Mouse (Mus musculus) kidney, embryonic 14.5 days (tissue): ENCODE results near the gene Cetn2. TPM values are rescaled to one million over a fixed set of nuclear protein-coding genes. Genes with fewer than 3 reads are reported as not detected.

ENCODE experiments used
- ATAC-seq: fragments of 200-750 bp; cut with Nextera tagmentation; 2 replicates; pipeline ENCODE4 v1.8.0; 2017; ENCODE audit warnings: moderate number of reproducible peaks, mild to moderate bottlenecking, moderate TSS enrichment, moderate library complexity; ENCODE audit not compliant: low FRiP score, low TSS enrichment
- H3K27ac ChIP-seq: fragments of 300-500 bp; sonication (generic); 2 replicates; pipeline ENCODE4 v1.5.1; 2014; ENCODE audit warnings: low read depth, mild to moderate bottlenecking, low read length, moderate library complexity, mixed read lengths
- H3K27me3 ChIP-seq: fragments of 300-500 bp; sonication (generic); 2 replicates; pipeline ENCODE4 v1.6.1; 2014; ENCODE audit warnings: mild to moderate bottlenecking, low read length; ENCODE audit not compliant: control insufficient read depth, insufficient read depth
- H3K36me3 ChIP-seq: fragments of 300-500 bp; sonication (generic); 2 replicates; pipeline ENCODE4 v1.6.1; 2014; ENCODE audit warnings: low read length, mixed read lengths; ENCODE audit not compliant: control insufficient read depth, insufficient read depth
- H3K4me1 ChIP-seq: fragments of 300-500 bp; sonication (generic); 2 replicates; pipeline ENCODE4 v1.6.1; 2014; ENCODE audit warnings: low read length, mixed read lengths; ENCODE audit not compliant: control insufficient read depth, insufficient read depth
- H3K4me2 ChIP-seq: fragments of 300-500 bp; sonication (generic); replicated peaks from 2 replicates; pipeline ENCODE4 v1.6.1; 2014; ENCODE audit warnings: low read depth, mild to moderate bottlenecking, low read length
- H3K4me3 ChIP-seq: fragments of 300-500 bp; sonication (generic); 2 replicates; pipeline ENCODE4 v1.5.1; 2014; ENCODE audit warnings: mild to moderate bottlenecking, low read length
- H3K9ac ChIP-seq: fragments of 300-500 bp; sonication (generic); 2 replicates; pipeline ENCODE4 v1.6.1; 2014; ENCODE audit warnings: low read depth, mild to moderate bottlenecking, low read length, moderate library complexity
- H3K9me3 ChIP-seq: fragments of 300-500 bp; sonication (generic); 2 replicates; pipeline ENCODE4 v1.6.1; 2016; ENCODE audit warnings: low read length; ENCODE audit not compliant: control insufficient read depth
- WGBS: fragments of 180-500 bp; shearing (Covaris S2); extraction: QIAGEN DNeasy Blood & Tissue Kit; methylation state at CpG from one replicate; pipeline ENCODE4 v1.1.7; 2014; 5-methylcytosine and 5-hydroxymethylcytosine counted together
- polyA plus RNA-seq: library from polyadenylated mRNA; unstranded; fragments of >200 nt; fragmentation: Nextera tagmentation; extraction: Ambion mirVana; gene quantifications from 2 replicates; pipeline ENCODE4 v1.2.1, GENCODE M21; 2014

The Cetn2 gene
- 112 and 143 TPM in 2 replicates for polyA plus RNA-seq

GRCm38 (mm10) chrX:72917884-72918681 is at the start of gene Cetn2, which contains the start of gene Nsdhl:
TSS of gene Cetn2 (minus strand) at chrX:72918411.
TSS of gene Nsdhl (plus strand) at chrX:72918557.
- peak; percentile 99 for ATAC-seq
- Histone ChIP-seq H3K27me3 (no peaks in the 10 kb centered on the region), H3K36me3 (no peaks in the 10 kb centered on the region), H3K9ac (peak within 1 kb of the TSS; percentile 31), H3K4me2 (peak within 1 kb of the TSS; percentile 51), H3K4me1 (no peaks in the 10 kb centered on the region), H3K4me3 (peak within 1 kb of the TSS; percentile 52), H3K27ac (no peak within 1 kb of the TSS), H3K9me3 (no peaks in the 10 kb centered on the region)
- 28% methylated on average over 41 of the region's 41 CpGs for WGBS

- Histone ChIP-seq H3K27me3 (no peaks in the 10 kb centered on the region), H3K4me2 (no peak overlapping the region), H3K4me1 (no peaks in the 10 kb centered on the region), H3K9me3 (no peaks in the 10 kb centered on the region), H3K27ac (no peak overlapping the region), H3K9ac (no peak overlapping the region), H3K4me3 (no peak overlapping the region), H3K36me3 (no peaks in the 10 kb centered on the region)
- no peak for ATAC-seq
- WGBS: 81% methylated on average over 3 of the region's 3 CpGs
Measured at GRCm38 (mm10) chrX:72962743-72963142, 44.5 kb upstream of the Cetn2 start.

GRCm38 (mm10) chrX:72961511-72961910 is 43.3 kb upstream of the Cetn2 start:
- Histone ChIP-seq H3K9me3 (no peaks in the 10 kb centered on the region), H3K9ac (no peak overlapping the region), H3K27me3 (no peaks in the 10 kb centered on the region), H3K4me2 (no peak overlapping the region), H3K4me1 (no peaks in the 10 kb centered on the region), H3K27ac (no peak overlapping the region), H3K36me3 (no peaks in the 10 kb centered on the region), H3K4me3 (no peak overlapping the region)
- ATAC-seq: no peak
- WGBS: 78% methylated on average over 3 of the region's 3 CpGs

GRCm38 (mm10) chrX:72960431-72960830 is 42.2 kb upstream of the Cetn2 start:
- Histone ChIP-seq H3K9me3 (no peaks in the 10 kb centered on the region), H3K27me3 (no peaks in the 10 kb centered on the region), H3K4me2 (no peak overlapping the region), H3K9ac (no peak overlapping the region), H3K36me3 (no peaks in the 10 kb centered on the region; the same call in 1 of the 2 replicates), H3K4me1 (no peaks in the 10 kb centered on the region), H3K27ac (no peak overlapping the region), H3K4me3 (no peak overlapping the region)
- WGBS: 85% methylated on average over 4 of the region's 4 CpGs
- no peak for ATAC-seq

- Histone ChIP-seq H3K9me3 (no peaks in the 10 kb centered on the region), H3K27me3 (no peaks in the 10 kb centered on the region), H3K4me1 (no peaks in the 10 kb centered on the region), H3K4me3 (no peak overlapping the region), H3K9ac (no peak overlapping the region), H3K27ac (no peak overlapping the region), H3K4me2 (no peak overlapping the region), H3K36me3 (no peaks in the 10 kb centered on the region; the same call in 1 of the 2 replicates)
- ATAC-seq: peak; percentile 66
- 63% methylated on average over 4 of the region's 4 CpGs for WGBS
Measured at GRCm38 (mm10) chrX:72956486-72956885, 38.3 kb upstream of the Cetn2 start.

GRCm38 (mm10) chrX:72953464-72953863 is 35.3 kb upstream of the Cetn2 start:
- Histone ChIP-seq H3K36me3 (no peaks in the 10 kb centered on the region; the same call in 1 of the 2 replicates), H3K27ac (no peak overlapping the region), H3K27me3 (no peaks in the 10 kb centered on the region), H3K4me3 (no peak overlapping the region), H3K4me2 (no peak overlapping the region), H3K9ac (no peak overlapping the region), H3K9me3 (no peaks in the 10 kb centered on the region), H3K4me1 (no peaks in the 10 kb centered on the region)
- no peak for ATAC-seq
- 71% methylated on average over 4 of the region's 4 CpGs for WGBS

GRCm38 (mm10) chrX:72921391-72921790 is 3.2 kb upstream of the Cetn2 start:
- H3K4me3 ChIP-seq: no peak overlapping the region
- no peak overlapping the region for H3K4me2 ChIP-seq
- no peaks in the 10 kb centered on the region; the same call in 1 of the 2 replicates for H3K36me3 ChIP-seq
- no peak for ATAC-seq
- H3K9ac ChIP-seq: no peak overlapping the region
- no peaks in the 10 kb centered on the region for H3K4me1 ChIP-seq
- no peak overlapping the region for H3K27ac ChIP-seq
- 76% methylated on average over 2 of the region's 2 CpGs for WGBS
- no peaks in the 10 kb centered on the region for H3K9me3 ChIP-seq
- H3K27me3 ChIP-seq: no peaks in the 10 kb centered on the region

GRCm38 (mm10) chrX:72918682-72919059 is 460 bp upstream of the Cetn2 start:
- H3K27ac ChIP-seq: no peak overlapping the region
- WGBS: 24% methylated on average over 6 of the region's 6 CpGs

GRCm38 (mm10) chrX:72911611-72912010 is 6.6 kb downstream of the Cetn2 start:
- no peak overlapping the region for H3K9ac ChIP-seq
- no peaks in the 10 kb centered on the region for H3K4me1 ChIP-seq
- ATAC-seq: no peak
- no peak overlapping the region for H3K4me2 ChIP-seq
- no peaks in the 10 kb centered on the region for H3K36me3 ChIP-seq
- H3K27me3 ChIP-seq: no peaks in the 10 kb centered on the region
- H3K4me3 ChIP-seq: no peak overlapping the region
- no peaks in the 10 kb centered on the region for H3K9me3 ChIP-seq
- WGBS: 80% methylated on average over 1 of the region's 1 CpGs
- H3K27ac ChIP-seq: no peak overlapping the region

More at GRCm38 (mm10) chrX:72918682-72919059, 460 bp upstream of the Cetn2 start:
- peak overlapping the region; percentile 23 for H3K9ac ChIP-seq
- H3K4me2 ChIP-seq: peak overlapping the region; percentile 51
- ATAC-seq: no peak; the same call in 1 of the 2 replicates
- H3K36me3 ChIP-seq: no peaks in the 10 kb centered on the region
- H3K4me3 ChIP-seq: peak overlapping the region; percentile 52
- H3K27me3 ChIP-seq: no peaks in the 10 kb centered on the region
- H3K9me3 ChIP-seq: no peaks in the 10 kb centered on the region
- H3K4me1 ChIP-seq: no peaks in the 10 kb centered on the region
